In genomic region chr14:30068566-30068965, GRCm38 (mm10) we compare ENCODE assay signal across 19 mouse cellular contexts. TPM values are rescaled to one million over a fixed set of nuclear protein-coding genes. Genes with fewer than 3 reads are reported as not detected.
"Had no signal": no experiment of that assay in that cellular context is flagged by ENCODE, and none has a peak within 500 bp of the region (broad histone marks: within the 10 kb centered on the region; RNA-seq: fewer than 3 reads in every experiment).

No protein-coding gene starts in this region.

- H3K9ac ChIP-seq: lung, embryonic 14.5 days; midbrain, embryonic 12.5 days; midbrain, embryonic 15.5 days; neural tube, embryonic 13.5 days; neural tube, embryonic 15.5 days had no signal

- H3K36me3 ChIP-seq: midbrain, embryonic 12.5 days; midbrain, embryonic 15.5 days had no signal

- DNase-seq: lung, adult 18-20 months; lung, embryonic 14.5 days; lung, postnatal 10 days; lung, postnatal 4 days; retina, postnatal 1 day; right cerebral cortex, adult 18-20 months; right cerebral cortex, postnatal 25 days; right cerebral cortex, postnatal 4 days; spleen, adult 18-20 months; thymus, adult 18-20 months; thymus, postnatal 14 days; thymus, postnatal 36 days had no signal

- H3K4me2 ChIP-seq: lung, embryonic 14.5 days; midbrain, embryonic 12.5 days; midbrain, embryonic 15.5 days; neural tube, embryonic 13.5 days; neural tube, embryonic 15.5 days had no signal

- ATAC-seq: midbrain, embryonic 15.5 days had no signal

- H3K9me3 ChIP-seq: midbrain, embryonic 12.5 days; midbrain, embryonic 15.5 days; neural tube, embryonic 13.5 days; neural tube, embryonic 15.5 days had no signal

- H3K27me3 ChIP-seq: midbrain, embryonic 12.5 days; midbrain, embryonic 15.5 days; neural tube, embryonic 13.5 days; neural tube, embryonic 15.5 days had no signal

- H3K4me1 ChIP-seq: midbrain, embryonic 12.5 days; midbrain, embryonic 15.5 days; neural tube, embryonic 13.5 days; neural tube, embryonic 15.5 days had no signal

- H3K4me3 ChIP-seq: midbrain, embryonic 12.5 days; midbrain, embryonic 15.5 days; myocyte; neural tube, embryonic 13.5 days; neural tube, embryonic 15.5 days had no signal

- H3K27ac ChIP-seq: midbrain, embryonic 12.5 days; midbrain, embryonic 15.5 days; neural tube, embryonic 13.5 days; neural tube, embryonic 15.5 days had no signal

RNA-seq across cellular contexts. Expression of gene Chdh, which starts 59.7 kb away (rescaled TPM):
- polyA plus RNA-seq: myocyte; neural tube, embryonic 11.5 days had no signal

RNA-seq across cellular contexts. Expression of gene Il17rb, which starts 59.9 kb away (rescaled TPM):
- total RNA-seq: megakaryocyte-erythroid progenitor cell, adult 5-6 weeks had no signal
